Mouse (Mus musculus): ENCODE measurements around the gene Mrpl44.

GRCm38 (mm10) chr1:79752714-79753340, 23.0 kb upstream of the Mrpl44 start:
- no peak for TF ChIP-seq GATA1 (IDR thresholded peaks at IDR 0.05; ENCODE audit: borderline replicate concordance, low read length)
- no peak for TF ChIP-seq FLI1 (IDR thresholded peaks at IDR 0.05; ENCODE audit: low read length)

Measured in megakaryocyte, embryonic 14.5 days (primary cell).